Mouse (Mus musculus): ENCODE results near the gene Kcnh7.

Gene Kcnh7

GRCm38 (mm10) chr2:62644891-62645290 is 539.2 kb downstream of the Kcnh7 start:
- no peak for DNase-seq

Measured in embryo, embryonic 11 days (tissue).